Mouse (Mus musculus) left cerebral cortex, adult 11 months (tissue): Measurements from ENCODE around the gene Mgat3.

Experiments used
- DNase-seq: peaks from one replicate; pipeline ENCODE4 v3.0.0; 2022; ENCODE audit warnings: low spot score

Gene Mgat3

DNA sequence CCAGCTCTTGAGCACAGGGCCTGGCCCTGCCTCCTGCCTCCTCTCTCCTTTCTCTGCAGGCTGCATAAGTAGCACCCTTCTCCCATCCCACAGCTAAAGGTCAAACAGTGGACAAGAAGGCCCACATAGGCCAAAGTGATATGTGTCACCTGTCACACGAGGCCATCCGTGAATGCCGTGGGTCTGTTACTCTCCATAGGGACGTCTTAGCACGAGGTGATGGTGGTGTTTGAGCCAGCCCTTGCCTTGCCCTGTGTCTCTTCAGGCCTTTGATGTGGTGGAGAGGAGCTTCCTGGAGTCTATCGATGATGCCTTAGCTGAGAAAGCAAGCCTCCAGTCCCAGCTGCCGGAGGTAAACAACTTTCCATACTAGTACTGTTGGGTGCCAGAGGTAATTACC is 24.0 kb upstream of the Mgat3 start:
- DNase-seq = no peak

DNA sequence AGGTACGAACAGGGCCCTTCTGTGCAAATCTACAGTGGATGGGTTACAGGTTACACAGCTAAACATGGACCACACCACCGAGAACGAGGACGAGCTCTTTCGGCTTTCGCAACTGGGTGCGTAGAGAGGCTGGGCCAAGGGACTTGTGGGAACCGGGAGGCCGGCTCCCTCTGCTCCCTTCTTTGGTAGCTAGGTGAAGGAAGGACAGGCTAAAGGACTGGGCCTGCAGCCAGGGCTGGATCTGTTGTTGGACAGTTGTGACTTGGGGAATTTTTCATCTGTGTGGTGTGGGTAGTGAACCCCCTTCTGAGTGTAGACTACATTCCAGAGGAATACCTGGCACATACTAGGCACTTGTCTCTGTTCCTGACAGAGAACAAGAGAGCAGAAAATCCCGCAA is 20.9 kb upstream of the Mgat3 start:
- no peak for DNase-seq

DNA sequence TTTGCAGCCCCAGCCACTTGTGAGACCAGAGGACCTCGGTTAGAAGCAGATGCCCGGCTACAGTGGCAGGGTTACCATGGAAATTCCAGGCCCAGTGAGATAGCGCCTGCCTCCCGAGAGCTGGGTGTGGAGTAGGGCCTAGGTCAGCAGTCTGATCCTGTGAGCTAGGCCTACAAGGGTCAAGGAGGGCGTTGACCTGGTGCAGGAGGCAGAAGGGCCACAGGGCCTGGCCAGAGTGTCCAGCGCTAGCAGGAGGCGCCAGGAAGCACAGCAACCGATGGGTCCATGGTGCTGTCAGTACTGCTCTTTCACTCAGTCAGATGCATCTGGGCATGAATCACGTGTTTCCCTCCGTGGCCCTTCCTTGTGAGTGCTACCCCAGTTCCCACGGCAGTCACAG is 19.8 kb upstream of the Mgat3 start:
- DNase-seq = no peak

DNA sequence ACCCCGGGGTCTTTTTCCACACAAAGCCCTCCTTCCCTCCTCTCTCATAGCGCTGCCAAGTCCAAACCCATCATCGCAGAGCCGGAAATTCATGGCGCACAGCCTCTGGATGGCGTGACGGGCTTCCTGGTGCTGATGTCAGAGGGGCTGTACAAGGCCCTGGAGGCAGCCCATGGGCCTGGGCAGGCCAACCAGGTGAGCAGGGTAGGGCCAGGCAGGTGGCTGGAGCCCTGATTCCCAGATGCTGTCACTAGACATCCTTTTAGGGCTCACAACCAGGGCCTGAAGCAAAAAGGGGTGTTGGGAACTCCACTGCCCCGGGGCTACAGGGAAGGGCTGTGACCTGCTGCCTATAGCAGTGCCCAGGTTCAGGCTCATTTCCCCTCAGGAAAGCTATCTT is 17.8 kb upstream of the Mgat3 start:
- DNase-seq = no peak

DNA sequence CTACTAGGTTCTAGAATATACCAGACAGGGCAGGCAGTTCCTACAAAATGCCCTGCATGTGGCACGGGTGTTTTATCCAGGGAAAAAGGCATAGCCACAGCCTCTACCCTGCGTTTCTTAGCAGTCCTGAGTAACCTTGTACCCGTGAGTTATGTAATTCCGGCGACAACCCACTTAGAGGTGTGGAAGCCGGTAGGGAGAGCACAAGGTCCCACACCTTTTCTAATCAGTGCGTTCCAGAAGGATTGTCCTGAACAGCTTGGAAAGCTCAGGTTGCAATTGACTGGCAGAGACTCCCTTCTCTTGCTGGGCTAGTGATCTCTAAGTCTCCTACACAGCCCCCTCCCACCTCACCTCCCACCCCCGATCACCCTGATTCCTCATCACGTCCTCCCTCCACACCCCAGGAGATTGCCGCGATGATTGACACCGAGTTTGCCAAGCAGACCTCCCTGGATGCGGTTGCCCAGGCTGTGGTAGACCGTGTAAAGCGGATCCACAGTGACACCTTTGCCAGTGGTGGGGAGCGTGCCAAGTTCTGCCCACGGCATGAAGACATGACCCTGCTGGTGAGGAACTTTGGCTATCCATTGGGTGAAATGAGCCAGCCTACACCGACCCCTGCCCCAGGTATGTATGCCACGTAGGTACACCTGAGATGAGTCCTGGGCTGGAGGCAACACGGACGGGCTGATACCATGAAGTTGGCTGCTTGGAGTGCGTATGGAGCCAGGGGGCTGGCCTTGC is 16.2 kb upstream of the Mgat3 start:
- no peak for DNase-seq

DNA sequence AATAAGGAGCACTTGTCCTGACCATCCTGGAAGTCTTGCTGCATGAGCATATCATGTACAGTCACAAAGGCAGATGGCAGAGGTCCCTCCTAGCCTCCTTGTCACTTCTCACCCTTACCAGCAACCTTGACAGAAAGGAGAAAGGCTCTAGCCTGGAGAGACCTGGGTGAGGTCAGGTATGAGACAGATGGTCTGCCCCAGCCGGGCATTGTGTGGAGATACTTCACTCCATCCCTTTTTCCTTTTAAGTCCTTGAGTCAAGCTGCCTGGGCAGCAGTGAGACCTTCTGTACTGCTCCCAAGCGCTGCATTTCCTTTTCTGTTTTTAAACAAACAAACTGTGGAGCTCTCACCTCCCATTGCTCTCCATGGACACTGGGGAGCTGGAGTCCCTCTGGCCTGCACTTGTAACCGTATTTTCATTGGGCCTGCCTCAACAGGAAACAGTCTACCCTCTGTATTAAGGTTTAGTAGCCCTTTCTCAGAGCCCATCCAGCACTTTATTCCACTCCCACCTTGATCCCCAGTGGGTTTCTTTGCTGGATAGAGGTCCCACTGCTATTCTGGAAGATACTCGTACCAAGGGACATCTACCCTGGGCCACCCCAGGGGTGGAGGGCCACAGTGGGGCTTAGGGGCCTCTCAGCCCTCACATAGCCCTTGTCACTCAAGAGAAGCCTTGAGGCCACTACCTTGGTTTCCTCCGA is 15.4 kb upstream of the Mgat3 start:
- DNase-seq = no peak

DNA sequence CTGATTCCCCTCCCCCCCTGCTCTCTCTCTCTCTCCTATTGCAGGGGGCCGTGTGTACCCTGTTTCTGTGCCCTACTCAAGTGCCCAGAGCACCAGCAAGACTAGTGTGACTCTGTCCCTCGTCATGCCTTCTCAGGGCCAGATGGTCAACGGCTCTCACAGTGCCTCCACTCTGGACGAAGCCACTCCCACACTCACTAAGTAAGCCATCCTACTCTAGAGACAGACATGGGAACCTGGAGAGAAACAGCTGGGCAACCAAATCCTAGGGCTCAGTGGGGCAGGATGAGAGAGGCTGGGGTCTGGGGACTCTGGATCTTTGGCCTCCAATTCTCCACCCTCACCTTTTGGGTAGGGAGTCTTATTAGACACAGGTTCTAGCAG is 14.8 kb upstream of the Mgat3 start:
- DNase-seq = no peak

DNA sequence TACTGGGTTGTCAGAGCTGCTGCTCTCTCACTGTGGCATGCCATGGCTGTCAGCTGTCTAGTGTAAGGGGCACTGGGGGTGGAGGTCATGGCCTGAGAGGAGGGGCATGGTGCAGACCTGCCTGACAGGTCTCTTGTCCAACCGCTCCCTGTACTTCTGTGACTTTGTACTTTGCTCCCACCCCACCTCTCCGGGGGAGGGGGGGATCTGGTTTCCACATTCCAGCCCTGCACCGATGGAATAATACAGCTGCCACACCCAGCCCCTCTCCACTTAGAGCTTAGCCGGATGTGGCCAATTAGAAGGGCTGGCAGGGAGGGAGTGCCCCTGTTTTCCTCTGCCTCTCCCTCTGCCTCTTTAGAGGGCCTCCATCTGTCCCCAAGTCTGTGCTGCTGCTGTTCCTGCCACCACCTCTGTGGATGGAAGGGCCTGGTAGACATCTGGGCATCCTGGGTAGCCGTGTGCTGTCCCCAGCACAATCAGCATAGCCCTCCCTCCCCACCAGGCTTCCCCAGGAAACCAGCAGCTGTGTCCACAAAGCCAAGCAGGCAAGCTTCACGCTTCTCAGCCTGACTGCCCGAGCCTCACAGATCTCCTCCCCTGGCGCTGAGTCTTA is 14.1 kb upstream of the Mgat3 start:
- no peak for DNase-seq

DNA sequence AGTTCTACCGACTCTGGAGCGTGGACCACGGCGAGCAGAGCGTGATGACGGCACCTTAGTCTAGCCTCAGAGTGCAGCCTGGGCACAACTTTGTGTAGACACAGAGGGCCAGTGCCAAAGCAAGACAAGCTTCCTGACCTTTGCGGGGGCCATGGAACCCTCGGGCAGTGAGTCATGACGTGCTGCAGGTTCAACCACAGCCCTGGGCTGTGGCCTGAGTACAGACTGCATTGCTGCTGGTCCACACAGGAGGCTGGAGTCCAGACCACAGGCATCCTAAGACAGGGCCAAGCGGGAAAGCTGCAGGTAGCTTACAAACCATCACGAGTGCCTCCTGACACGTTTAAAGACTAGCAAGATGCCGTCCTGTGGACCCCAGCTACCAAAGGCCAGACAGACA is 13.3 kb upstream of the Mgat3 start:
- DNase-seq = no peak

DNA sequence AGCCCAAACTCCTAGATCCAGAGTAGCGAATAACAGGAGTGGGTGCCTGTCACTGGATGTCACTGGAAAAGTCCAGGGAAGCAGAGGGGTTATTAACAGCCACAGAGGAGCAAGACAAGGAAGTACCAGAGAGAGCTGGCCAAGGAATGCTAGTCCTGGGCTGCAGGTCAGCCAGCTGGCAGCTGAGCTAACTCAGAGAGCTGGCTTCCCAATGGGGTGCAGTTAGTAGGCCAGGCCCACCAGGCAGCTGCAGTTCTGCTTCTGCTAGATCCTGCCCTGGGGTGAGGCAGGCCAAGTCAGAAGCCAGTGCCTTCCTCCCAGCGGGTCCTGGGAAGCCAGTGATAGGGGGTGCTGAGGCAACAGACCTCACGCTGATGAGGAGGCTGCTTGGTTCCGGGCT is 12.8 kb upstream of the Mgat3 start:
- no peak for DNase-seq

DNA sequence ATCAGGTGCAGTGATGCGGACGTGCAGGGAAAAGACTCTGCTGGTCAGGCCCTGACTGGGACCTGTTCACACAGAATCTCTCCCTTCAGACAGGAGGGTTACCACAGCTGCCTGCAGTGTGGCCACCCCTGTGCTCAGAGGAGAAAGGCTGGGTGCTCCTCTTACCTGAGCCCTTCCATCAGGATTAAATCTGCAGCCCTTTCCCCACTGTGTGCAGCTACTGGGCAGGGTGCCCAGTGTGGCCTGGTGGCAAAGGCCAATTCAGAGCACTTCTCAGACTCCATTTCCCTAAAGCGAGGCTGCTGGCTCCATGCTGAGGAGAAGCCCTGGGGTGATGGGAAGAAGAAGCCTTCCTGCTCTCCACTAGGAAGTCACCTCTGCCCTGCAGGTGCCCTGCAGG is 12.3 kb upstream of the Mgat3 start:
- no peak for DNase-seq

DNA sequence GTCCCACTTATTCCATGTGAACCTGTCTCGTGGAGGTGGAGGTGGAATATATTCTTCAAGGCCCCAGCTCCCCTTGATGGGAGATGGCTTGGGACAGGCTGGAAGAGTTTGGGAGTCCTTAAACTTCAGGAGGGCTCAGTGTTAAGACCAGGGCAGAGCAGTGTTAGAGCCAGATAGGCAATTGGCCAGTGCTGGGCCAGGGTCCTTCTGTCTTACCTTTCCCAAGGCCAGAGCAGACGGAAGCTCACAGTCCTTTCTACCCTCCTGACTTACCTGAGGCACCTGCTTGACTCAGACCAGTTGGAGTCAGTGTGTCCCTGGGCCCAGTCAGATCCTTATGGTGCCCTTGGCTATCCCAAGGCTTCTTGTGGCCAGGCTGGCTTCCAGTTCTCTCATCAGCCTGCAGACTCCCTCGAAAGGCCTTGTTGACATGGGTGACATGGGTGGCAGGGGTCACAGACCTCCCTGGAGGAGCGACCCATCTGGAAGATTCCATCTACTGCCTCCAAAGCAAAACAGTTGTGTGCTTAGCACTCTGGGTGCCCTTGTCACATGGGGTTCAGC is 11.0 kb upstream of the Mgat3 start:
- DNase-seq = no peak

DNA sequence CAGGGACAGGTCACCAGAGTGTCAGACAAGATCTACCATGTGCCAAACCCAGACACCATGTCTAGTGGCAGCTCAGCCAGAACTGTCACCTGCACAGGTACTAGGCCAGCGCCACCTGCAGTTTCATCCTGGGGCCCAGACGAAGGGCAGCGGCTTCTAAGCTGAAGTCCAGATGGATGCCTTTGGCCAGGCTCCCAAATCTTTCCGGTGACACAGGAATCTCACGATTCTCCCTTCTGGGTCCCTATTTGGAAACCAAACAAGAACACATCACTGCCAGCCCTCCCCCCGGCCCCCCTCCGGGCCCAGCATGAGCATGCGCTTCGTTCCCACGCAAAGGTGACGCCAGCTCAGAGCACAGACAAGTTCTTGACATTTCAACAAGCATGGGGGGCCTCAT is 10.2 kb upstream of the Mgat3 start:
- peak; percentile 39 for DNase-seq

DNA sequence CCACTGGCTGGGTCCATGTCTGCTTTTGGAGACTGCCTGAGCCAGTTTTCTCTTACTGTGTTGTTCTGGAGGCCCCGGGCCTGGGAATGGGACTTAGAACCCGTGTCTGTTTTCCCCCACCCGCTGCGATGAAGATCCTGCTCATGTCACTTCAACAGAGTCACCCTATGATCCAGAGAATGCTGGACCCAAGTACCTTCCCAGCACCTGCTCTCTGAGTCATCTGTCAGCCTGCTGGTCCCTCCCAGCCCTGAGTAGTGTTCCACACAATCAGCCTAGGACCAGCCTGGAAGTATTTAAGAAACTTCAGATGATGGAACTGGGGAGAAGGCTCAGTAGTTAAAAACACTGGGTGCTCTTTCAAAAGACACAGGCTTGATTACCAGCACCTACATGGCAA is 9.8 kb upstream of the Mgat3 start:
- no peak for DNase-seq

DNA sequence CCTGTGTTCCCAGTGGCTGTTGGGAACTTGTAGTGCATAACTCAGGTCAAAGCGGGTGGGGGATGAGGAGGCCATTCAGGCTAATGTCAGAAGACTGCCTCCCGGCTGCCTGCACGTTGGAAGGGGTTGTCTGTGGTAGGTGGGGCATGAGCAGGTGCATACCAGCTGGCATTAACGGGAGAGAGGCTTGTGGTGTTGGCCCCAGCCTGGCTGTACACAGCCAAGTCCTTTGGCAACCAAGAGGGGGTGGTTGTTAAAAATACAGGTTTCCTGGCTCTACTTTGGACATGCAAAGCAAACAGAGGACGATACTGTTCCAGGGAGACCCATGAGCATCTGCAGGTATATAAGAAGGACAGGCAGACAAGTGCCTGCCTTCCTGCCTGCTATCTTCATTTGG is 8.1 kb upstream of the Mgat3 start:
- no peak for DNase-seq

DNA sequence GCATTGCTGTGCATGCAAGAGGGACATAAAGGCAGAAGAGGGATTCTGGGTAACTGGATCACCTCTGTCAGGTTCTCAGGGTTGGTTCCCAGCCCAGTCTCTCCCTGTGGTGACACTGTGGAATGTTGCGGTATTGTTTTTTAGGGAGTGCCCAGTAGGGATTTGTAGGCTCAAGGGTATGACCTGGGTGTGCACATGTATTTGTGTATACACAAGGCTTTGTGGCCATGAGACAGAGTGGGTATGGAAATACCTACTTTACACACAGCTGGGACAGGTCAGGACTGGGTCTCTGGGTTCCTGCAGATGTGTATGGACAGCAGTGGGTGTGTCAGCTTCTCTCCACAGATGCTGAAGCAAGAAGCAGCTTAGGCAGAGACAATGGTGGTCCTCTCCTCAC is 4.0 kb upstream of the Mgat3 start:
- DNase-seq = no peak

DNA sequence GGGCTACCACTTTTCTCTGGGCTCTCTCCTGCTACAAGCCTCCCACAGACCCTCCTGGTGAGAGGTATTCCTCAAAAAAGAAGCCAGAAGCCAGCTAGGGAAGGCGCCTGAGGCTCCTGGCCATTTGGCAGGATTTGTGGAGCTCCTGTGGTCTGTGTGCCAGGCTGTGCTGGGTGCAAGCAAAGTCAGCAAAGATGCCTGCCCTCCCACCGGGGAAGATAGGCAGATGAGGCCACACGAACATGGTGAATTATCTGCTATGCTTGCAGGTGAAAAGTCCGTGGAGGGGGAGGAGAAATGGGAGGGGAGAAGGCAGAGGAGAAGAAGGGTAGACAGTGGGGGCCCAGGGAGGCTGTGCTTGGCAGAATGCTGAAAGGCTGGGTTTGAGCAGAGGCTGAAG is 3.2 kb upstream of the Mgat3 start:
- DNase-seq = no peak

DNA sequence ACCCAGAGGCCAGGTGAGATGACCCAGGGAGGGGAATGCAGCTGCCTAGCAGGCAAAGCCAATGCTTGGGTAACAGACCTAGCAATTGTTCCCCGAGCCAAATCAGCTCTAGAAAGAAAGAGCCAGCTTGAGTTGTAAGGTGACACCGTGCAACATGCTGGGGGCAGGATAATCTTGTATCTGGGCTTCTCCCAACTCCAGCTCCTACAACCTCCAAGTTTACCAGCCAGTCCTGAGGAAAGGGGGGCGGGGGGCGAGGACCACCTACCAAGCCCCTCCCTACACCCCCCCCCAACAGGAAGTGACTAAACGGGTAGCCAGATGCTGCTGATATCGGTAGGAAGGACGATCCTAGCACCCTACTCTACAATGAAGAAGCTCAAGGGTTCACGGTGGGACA is 2.2 kb upstream of the Mgat3 start:
- DNase-seq = no peak

DNA sequence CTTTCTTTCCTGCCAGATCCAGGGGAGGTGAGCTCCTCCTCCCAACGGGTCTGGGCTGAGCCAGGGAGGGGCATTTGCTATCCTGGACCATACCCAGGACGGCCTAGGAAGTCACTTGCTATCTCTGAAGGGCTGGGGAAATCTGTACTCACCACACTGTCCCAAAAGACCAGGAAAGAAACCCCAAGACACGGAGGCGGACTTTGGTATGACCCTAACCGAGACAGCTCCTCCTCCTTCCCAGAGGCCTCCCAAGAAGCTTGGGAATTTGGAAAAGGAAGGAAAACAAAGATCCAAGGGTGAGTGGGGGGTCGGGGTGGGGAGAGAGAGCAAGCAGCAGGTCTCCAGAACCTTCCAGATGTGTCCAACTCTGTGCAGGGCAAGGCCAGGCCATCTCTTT is 1.7 kb upstream of the Mgat3 start:
- no peak for DNase-seq

DNA sequence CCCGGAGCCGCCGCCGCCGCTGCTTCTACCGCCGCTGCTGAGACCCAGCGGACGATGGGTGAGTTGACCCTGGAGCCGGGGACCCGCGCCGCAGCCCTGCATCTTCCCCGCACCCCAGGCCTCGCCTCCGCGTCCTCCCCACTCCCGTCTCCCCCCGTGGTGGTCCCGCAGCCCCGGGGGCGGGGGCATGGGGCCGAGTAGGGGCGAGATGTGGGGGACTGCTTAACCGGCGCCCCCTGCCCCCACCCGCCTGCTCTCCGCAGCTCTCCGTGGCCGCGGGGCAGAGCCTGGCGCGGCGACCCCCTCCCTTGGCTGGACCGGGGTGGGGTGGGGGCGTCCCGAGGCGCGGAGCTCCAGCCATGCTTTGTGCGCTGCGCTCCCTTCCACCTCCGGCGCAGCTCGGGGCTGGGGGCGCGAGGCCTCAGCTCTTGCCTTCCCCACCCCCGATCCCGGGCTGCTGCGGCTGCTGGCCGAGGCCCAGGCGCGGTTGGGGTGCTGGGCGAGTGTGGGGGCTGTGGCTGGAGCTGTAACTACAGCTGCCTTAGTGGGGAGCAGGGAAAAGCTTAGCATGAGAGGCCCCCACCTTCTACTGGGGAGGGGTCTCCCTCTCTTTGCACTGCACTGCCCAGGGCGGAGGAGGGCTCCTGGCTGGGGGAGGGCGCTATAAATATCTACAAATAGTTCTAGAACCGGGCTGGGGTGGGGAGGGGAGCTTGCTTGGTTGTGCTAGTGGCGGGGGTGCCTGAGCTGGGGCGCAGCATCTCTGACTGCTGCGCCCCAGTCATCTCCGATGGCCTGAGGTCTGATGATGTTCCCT is 468 bp downstream of the Mgat3 start:
- no peak for DNase-seq

DNA sequence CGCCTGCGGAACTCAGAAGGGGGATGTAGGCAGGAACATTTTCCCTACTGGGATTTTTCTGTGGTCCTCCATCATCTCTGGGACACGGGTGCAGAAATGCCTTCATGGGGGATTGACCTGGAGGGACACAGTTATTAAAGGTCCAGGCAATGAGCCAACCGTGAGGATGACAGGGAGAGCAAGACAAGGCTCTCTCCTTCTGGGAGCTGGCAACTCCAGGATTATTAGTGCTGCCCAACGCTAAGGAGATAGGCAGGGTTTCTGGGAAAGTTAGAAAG is 1.0 kb downstream of the Mgat3 start:
- DNase-seq = no peak

DNA sequence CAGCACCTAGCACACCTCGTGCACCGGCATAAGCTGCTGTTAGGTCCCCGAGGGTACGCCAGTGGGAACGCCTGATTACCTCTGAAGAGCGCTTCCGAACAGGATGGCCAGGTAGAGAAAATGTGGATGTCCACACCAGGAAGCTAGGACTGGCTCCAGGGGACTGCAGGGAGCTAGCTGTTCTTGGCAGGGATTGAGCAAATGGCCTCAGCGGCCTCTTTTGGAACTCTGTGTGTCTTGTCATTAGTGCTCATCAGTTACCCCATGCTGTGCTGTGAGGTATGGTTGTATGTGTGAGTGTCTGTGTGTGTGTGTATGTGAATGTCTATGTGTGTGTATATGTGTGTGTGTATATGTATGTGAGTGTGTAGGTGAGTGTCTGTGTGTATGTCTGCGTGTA is 1.8 kb downstream of the Mgat3 start:
- DNase-seq = no peak

DNA sequence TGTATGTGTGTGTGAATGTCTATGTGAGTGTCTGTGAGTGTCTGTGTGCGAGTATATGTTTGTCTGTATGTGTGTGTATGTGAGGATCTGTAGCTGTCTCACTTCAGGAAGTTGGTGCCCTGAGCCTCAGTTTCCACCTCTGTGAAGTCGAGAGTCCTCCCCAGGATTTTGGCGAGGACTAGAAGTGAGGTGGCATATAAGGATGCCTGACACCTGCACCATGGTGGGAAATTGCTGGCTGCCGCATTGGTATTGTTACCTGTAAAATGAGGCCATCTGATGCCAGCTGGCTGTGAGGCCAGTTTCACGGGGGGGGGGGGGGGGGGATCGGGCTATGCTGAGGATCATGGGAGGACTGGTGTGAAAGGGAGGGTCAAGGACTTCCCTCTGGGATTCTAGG is 2.2 kb downstream of the Mgat3 start:
- DNase-seq = no peak
